Mouse (Mus musculus): ENCODE measurements at regions not wholly inside any gene's neighbourhood (a gene's known extent, or its start where the extent isn't known, plus 50 kb on each side); places are given as distances from the start of the nearest gene placed in this dataset.

GRCm38 (mm10) chr1:145972416-145972815, 522.1 kb upstream of the Brinp3 start:
- no peak for TF ChIP-seq CTCF (IDR thresholded peaks at IDR 0.05; ENCODE audit: low read depth, low read length)
- no peak for TF ChIP-seq POLR2AphosphoS5 (IDR thresholded peaks at IDR 0.05; ENCODE audit: insufficient replicate concordance, low read depth, low read length)
